Mouse (Mus musculus) cerebellum, adult 2 months (tissue): ENCODE results near the gene Phospho2. TPM values are rescaled to one million over a fixed set of nuclear protein-coding genes. Genes with fewer than 3 reads are reported as not detected.

Source experiments
- DNase-seq, 2 experiments: peaks; one replicate each; pipeline ENCODE4 v3.0.0; 2021
- H3K27ac ChIP-seq: fragments of 200-500 bp; 2 replicates; pipeline ENCODE4 v1.5.1; 2012; ENCODE audit warnings: low read length, control low read depth, inconsistent platforms; ENCODE audit not compliant: insufficient read depth
- H3K27me3 ChIP-seq: fragments of 200-500 bp; 2 replicates; pipeline ENCODE4 v1.6.1; 2012; ENCODE audit warnings: inconsistent platforms, mild to moderate bottlenecking, low read length, moderate library complexity; ENCODE audit not compliant: control insufficient read depth, insufficient read depth
- H3K4me1 ChIP-seq: fragments of 200-500 bp; 2 replicates; pipeline ENCODE4 v1.6.1; 2011; ENCODE audit warnings: low read length; ENCODE audit not compliant: control insufficient read depth, insufficient read depth
- H3K4me3 ChIP-seq: fragments of 200-500 bp; replicated peaks from 2 replicates; pipeline ENCODE3; 2011; ENCODE audit warnings: mild to moderate bottlenecking, low read depth, low read length, control low read depth; ENCODE audit not compliant: insufficient read depth
- CTCF ChIP-seq: fragments of 200-500 bp; IDR thresholded peaks from 2 replicates; pipeline ENCODE4 v1.5.1; 2011; ENCODE audit warnings: low read depth, mild to moderate bottlenecking, control low read depth, low read length, moderate library complexity, borderline replicate concordance; ENCODE audit not compliant: insufficient read depth
- POLR2A ChIP-seq: fragments of 200-500 bp; IDR thresholded peaks from 2 replicates; pipeline ENCODE4 v1.6.1; 2011; ENCODE audit warnings: low read length, control low read depth, borderline replicate concordance; ENCODE audit not compliant: insufficient read depth
- WGBS: fragments of 180-500 bp; shearing (Covaris S2); methylation state at CpG from one replicate; pipeline ENCODE4 v1.1.7; 2018; 5-methylcytosine and 5-hydroxymethylcytosine counted together
- polyA plus RNA-seq: library from polyadenylated mRNA; depleted of rRNA; stranded (reverse); fragments of >200 nt; gene quantifications from 2 replicates; pipeline ENCODE4 v1.2.3, GENCODE M21; 2012; rRNA removed

Phospho2 gene
- polyA plus RNA-seq = 48.8 and 51.7 TPM in 2 replicates

GRCm38 (mm10) chr2:69789429-69790069 lies at the start of gene Phospho2, which contains the start of gene Ccdc173:
TSS of gene Phospho2 (plus strand) at chr2:69789623.
TSS of gene Ccdc173 (minus strand) at chr2:69789575.
- WGBS = 1% methylated on average over 48 of the region's 48 CpGs
- Histone ChIP-seq H3K27ac (peak within 1 kb of the TSS; percentile 74), H3K27me3 (no peaks in the 10 kb centered on the region), H3K4me1 (peaks cover 3% of the 10 kb centered on the region; the same call in 1 of the 2 replicates), H3K4me3 (peak within 1 kb of the TSS; percentile 98)
- no peak for TF ChIP-seq CTCF
- peak; percentile 84 for TF ChIP-seq POLR2A
- DNase-seq = peak; percentile 98

GRCm38 (mm10) chr2:69745091-69745490 lies 44.3 kb upstream of the Phospho2 start:
- no peak overlapping the region for H3K27ac ChIP-seq
- TF ChIP-seq POLR2A (no peak), CTCF (peak; percentile 16; the same call in 1 of the 2 replicates)
- WGBS = 77% methylated on average over 1 of the region's 1 CpGs
- H3K4me1 ChIP-seq = no peaks in the 10 kb centered on the region
- no peaks in the 10 kb centered on the region for H3K27me3 ChIP-seq
- DNase-seq = no peak
- no peak overlapping the region for H3K4me3 ChIP-seq

DNA sequence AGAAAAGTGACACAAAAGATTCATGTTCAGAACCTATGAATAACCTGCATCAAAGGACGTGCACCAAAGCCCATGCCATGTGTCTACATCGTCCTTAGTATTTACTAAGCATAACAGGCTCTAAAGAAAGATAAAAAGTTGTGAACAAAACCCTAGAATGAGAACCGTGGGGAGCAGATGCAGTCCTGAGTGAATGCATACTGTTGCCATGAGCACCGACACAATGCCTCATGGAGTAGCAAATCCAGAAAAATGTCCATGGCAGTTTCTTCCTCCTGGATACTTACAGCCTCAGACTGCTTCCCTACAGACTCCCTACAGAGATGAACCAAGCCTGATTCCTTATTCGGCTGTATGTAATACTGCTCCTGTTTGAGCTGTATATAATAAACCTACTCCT lies 28.4 kb upstream of the Phospho2 start:
- Histone ChIP-seq H3K4me1 (no peaks in the 10 kb centered on the region), H3K27ac (no peak overlapping the region), H3K4me3 (no peak overlapping the region), H3K27me3 (no peaks in the 10 kb centered on the region)
- WGBS = 14% methylated on average over 5 of the region's 5 CpGs
- TF ChIP-seq CTCF (no peak), POLR2A (no peak)
- DNase-seq = no peak

DNA sequence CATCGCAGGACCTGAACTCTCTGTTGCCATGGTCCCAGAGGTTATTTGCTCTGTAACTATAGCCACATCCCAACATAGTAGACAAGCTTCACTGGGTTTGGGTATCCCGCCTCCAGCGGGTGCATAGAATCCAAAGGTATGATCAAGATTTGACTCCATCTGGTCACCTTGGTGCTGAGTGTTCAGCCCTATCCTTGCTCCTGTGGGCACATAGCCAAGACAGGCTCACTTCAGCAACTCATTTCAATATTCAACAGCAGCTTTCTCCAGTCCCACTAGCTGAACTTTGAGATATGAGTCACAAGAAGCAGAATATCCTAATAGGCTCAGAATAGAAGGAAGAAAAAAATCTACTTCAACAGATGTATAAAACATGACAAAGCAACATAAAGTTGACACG lies 26.1 kb upstream of the Phospho2 start:
- Histone ChIP-seq H3K27me3 (no peaks in the 10 kb centered on the region), H3K27ac (no peak overlapping the region), H3K4me1 (no peaks in the 10 kb centered on the region), H3K4me3 (no peak overlapping the region)
- DNase-seq = no peak
- WGBS = 87% methylated on average over 4 of the region's 4 CpGs
- TF ChIP-seq CTCF = no peak
- TF ChIP-seq POLR2A = no peak

- no peak overlapping the region for H3K4me3 ChIP-seq
- H3K4me1 ChIP-seq = no peaks in the 10 kb centered on the region
- no peak for DNase-seq
- H3K27me3 ChIP-seq = no peaks in the 10 kb centered on the region
- H3K27ac ChIP-seq = no peak overlapping the region
- TF ChIP-seq POLR2A = no peak
- 70% methylated on average over 1 of the region's 1 CpGs for WGBS
These were observed 24.7 kb upstream of the Phospho2 start for GRCm38 (mm10) chr2:69764716-69765115.

DNA sequence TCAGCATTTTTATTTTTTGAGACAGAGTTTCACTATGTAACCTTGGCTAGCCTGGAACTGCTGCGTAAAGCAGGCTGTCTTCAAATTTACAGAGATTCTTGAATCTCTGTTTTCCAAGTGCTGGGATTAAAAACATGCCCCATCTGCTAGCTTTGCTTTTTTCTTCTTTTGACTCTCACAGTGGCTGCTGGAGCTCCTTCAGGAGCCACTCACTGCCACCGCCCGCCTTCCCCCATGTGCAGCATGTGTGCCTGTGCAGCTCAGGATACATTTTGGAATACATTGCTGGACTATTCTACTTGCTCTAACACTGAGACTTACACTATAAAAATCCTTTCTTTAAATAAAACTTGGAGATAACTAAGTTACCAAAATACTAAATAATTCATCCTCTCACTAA lies 16.1 kb upstream of the Phospho2 start:
- H3K27me3 ChIP-seq = no peaks in the 10 kb centered on the region
- TF ChIP-seq POLR2A = no peak
- no peak for TF ChIP-seq CTCF
- no peaks in the 10 kb centered on the region for H3K4me1 ChIP-seq
- no peak overlapping the region for H3K27ac ChIP-seq
- WGBS = 96% methylated on average over 3 of the region's 3 CpGs
- DNase-seq = no peak
- H3K4me3 ChIP-seq = no peak overlapping the region

DNA sequence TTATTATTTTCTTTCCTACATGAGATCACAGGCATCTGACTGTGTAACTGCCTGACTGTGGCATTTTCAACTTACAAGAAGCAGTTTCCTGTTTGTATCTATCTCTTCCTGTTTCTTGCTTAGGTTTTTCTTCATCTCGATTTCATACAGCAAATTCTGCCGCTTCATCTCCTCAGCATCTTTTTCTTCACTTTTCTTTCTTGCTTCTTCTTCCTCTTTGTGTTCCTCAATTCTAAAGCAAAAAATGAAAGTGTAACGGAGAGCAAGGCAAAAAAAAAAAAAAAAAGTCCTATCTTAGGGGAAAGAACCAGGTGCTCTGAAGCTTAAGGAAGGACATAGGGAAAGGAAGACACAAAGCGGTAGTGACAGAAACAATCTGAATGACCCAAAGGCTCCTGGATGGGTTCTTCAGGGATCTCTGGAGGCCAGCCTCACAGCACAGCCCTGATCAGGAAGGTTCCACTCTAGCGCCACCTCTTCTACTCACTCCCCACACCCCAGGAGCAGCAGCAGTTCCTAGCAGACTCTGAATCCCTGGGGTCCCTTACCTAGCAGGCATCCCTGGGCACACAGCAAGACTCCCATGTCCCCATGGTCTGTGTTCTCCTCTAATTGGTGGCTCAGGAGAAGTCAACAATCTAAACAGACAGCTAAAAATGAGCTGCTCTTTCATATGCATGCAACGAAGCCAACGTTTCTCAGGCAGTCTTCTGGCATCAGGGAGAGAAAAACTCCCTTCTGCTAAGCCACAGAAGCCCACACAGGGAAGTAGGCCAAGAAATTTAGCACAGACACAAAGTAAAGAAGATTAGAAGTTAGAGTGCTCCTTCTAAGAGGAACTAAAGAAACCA lies 11.2 kb upstream of the Phospho2 start:
- DNase-seq = no peak
- no peaks in the 10 kb centered on the region for H3K4me1 ChIP-seq
- no peak overlapping the region for H3K27ac ChIP-seq
- 76% methylated on average over 7 of the region's 7 CpGs for WGBS
- no peaks in the 10 kb centered on the region for H3K27me3 ChIP-seq
- TF ChIP-seq CTCF = no peak
- TF ChIP-seq POLR2A = no peak
- no peak overlapping the region for H3K4me3 ChIP-seq

- Histone ChIP-seq H3K27me3 (no peaks in the 10 kb centered on the region), H3K4me1 (no peaks in the 10 kb centered on the region), H3K27ac (no peak overlapping the region), H3K4me3 (no peak overlapping the region)
- WGBS = 40% methylated on average over 5 of the region's 5 CpGs
- no peak for TF ChIP-seq CTCF
- TF ChIP-seq POLR2A = no peak
- no peak for DNase-seq
These were observed 10.6 kb upstream of the Phospho2 start for GRCm38 (mm10) chr2:69778836-69779177.
